Comparison of ENCODE assay signal across 11 mouse cellular contexts in genomic region chr7:144176234-144176730, GRCm38 (mm10).
DNase-seq lines count a peak whose midpoint lies in the region; ATAC-seq and TF ChIP-seq lines count a peak whose summit lies in the region.
"Had no signal": no experiment of that assay in that cellular context is flagged by ENCODE, and none has a peak within 500 bp of the region (broad histone marks: within the 10 kb centered on the region; RNA-seq: fewer than 3 reads in every experiment).

No protein-coding gene starts in this region.

- peaks cover 18% of the 10 kb centered on the region for H3K4me1 ChIP-seq in kidney, embryonic 14.5 days (ENCODE audit: control insufficient read depth, insufficient read depth, low read length)
- H3K4me1 ChIP-seq in forebrain, embryonic 12.5 days: peaks cover 15% of the 10 kb centered on the region
- H3K4me1 ChIP-seq in hindbrain, embryonic 15.5 days (replicated peaks): peaks cover 40% of the 10 kb centered on the region
- peaks cover 16% of the 10 kb centered on the region for H3K4me1 ChIP-seq in neural tube, embryonic 12.5 days

- no peak overlapping the region for H3K4me3 ChIP-seq in kidney, embryonic 14.5 days (ENCODE audit: low read length)
- H3K4me3 ChIP-seq in forebrain, embryonic 12.5 days (replicated peaks): peak overlapping the region; percentile 39
- peak overlapping the region; percentile 45 for H3K4me3 ChIP-seq in hindbrain, embryonic 15.5 days
- H3K4me3 ChIP-seq in neural tube, embryonic 12.5 days: peak overlapping the region; percentile 33
- no peak overlapping the region for H3K4me3 ChIP-seq in gastrocnemius, adult 2 months
- H3K4me3 ChIP-seq: myocyte had no signal

- no peak overlapping the region for H3K9ac ChIP-seq in kidney, embryonic 14.5 days (ENCODE audit: low read depth, low read length)
- peak overlapping the region; percentile 44; the same call in 1 of the 2 replicates for H3K9ac ChIP-seq in forebrain, embryonic 12.5 days
- peak overlapping the region; percentile 60 for H3K9ac ChIP-seq in hindbrain, embryonic 15.5 days
- no peak overlapping the region for H3K9ac ChIP-seq in neural tube, embryonic 12.5 days

- no peak for DNase-seq in kidney, adult 8-10 months
- DNase-seq in gastrocnemius, adult 2 months: no peak
- DNase-seq in frontal cortex, postnatal 10 days (ENCODE audit: low spot score in 2 of 2): no peak
- DNase-seq: lung, postnatal 10 days; thymus, adult 18-20 months had no signal

- H3K4me2 ChIP-seq in kidney, embryonic 14.5 days (replicated peaks; ENCODE audit: low read depth, low read length): peak overlapping the region; percentile 43; the same call in 1 of the 2 replicates
- peak overlapping the region; percentile 63 for H3K4me2 ChIP-seq in forebrain, embryonic 12.5 days
- peak overlapping the region; percentile 64 for H3K4me2 ChIP-seq in hindbrain, embryonic 15.5 days
- H3K4me2 ChIP-seq in neural tube, embryonic 12.5 days (replicated peaks): peak overlapping the region; percentile 73

- no peaks in the 10 kb centered on the region for H3K36me3 ChIP-seq in kidney, embryonic 14.5 days (ENCODE audit: control insufficient read depth, insufficient read depth, low read length)
- H3K36me3 ChIP-seq in forebrain, embryonic 12.5 days (replicated peaks): no peaks in the 10 kb centered on the region
- H3K36me3 ChIP-seq in hindbrain, embryonic 15.5 days: no peaks in the 10 kb centered on the region
- no peaks in the 10 kb centered on the region for H3K36me3 ChIP-seq in neural tube, embryonic 12.5 days

- no peak for ATAC-seq in kidney, embryonic 14.5 days (ENCODE audit: low FRiP score, low TSS enrichment)
- ATAC-seq in forebrain, embryonic 12.5 days (ENCODE audit: low FRiP score): no peak
- ATAC-seq in hindbrain, embryonic 15.5 days (ENCODE audit: low FRiP score, low read depth): no peak
- ATAC-seq in neural tube, embryonic 12.5 days (ENCODE audit: low FRiP score, low read depth): no peak
- ATAC-seq: intestine, embryonic 16.5 days had no signal

- 36% methylated on average over 3 of the region's 3 CpGs for WGBS in kidney, embryonic 14.5 days
- WGBS in forebrain, embryonic 12.5 days: 86% methylated on average over 3 of the region's 3 CpGs
- WGBS in hindbrain, embryonic 15.5 days: 62% methylated on average over 3 of the region's 3 CpGs
- 76% methylated on average over 3 of the region's 3 CpGs for WGBS in neural tube, embryonic 12.5 days

- no peak overlapping the region for H3K27ac ChIP-seq in kidney, embryonic 14.5 days (ENCODE audit: low read depth, low read length)
- no peak overlapping the region for H3K27ac ChIP-seq in forebrain, embryonic 12.5 days
- H3K27ac ChIP-seq in hindbrain, embryonic 15.5 days (replicated peaks): peak overlapping the region; percentile 84
- no peak overlapping the region for H3K27ac ChIP-seq in neural tube, embryonic 12.5 days
- no peak overlapping the region for H3K27ac ChIP-seq in gastrocnemius, adult 2 months

- intact Hi-C loops in gastrocnemius, adult 2 months (cut with DNase I): no loop called here

- no peaks in the 10 kb centered on the region for H3K9me3 ChIP-seq in kidney, embryonic 14.5 days (ENCODE audit: control insufficient read depth, low read length)
- no peaks in the 10 kb centered on the region for H3K9me3 ChIP-seq in forebrain, embryonic 12.5 days
- H3K9me3 ChIP-seq in hindbrain, embryonic 15.5 days: no peaks in the 10 kb centered on the region
- no peaks in the 10 kb centered on the region for H3K9me3 ChIP-seq in neural tube, embryonic 12.5 days

- peaks cover 23% of the 10 kb centered on the region for H3K27me3 ChIP-seq in kidney, embryonic 14.5 days (ENCODE audit: control insufficient read depth, insufficient read depth, low read length)
- peaks cover 56% of the 10 kb centered on the region for H3K27me3 ChIP-seq in forebrain, embryonic 12.5 days
- no peaks in the 10 kb centered on the region for H3K27me3 ChIP-seq in hindbrain, embryonic 15.5 days
- peaks cover 9% of the 10 kb centered on the region for H3K27me3 ChIP-seq in neural tube, embryonic 12.5 days (replicated peaks)

- TF ChIP-seq CTCF in gastrocnemius, adult 2 months (IDR thresholded peaks at IDR 0.05): no peak

Comparison
In these comparisons a context has a peak if more than half of its experiments do, and no peak if none do; other contexts are left out.
1. H3K4me3 ChIP-seq: peak in forebrain, embryonic 12.5 days (single experiment), hindbrain, embryonic 15.5 days (single experiment) and neural tube, embryonic 12.5 days (single experiment); none in kidney, embryonic 14.5 days (single experiment) and gastrocnemius, adult 2 months (single experiment).
2. H3K9ac ChIP-seq: peak in forebrain, embryonic 12.5 days (single experiment) and hindbrain, embryonic 15.5 days (single experiment); none in kidney, embryonic 14.5 days (single experiment) and neural tube, embryonic 12.5 days (single experiment).
3. Peak in every context shown above with its lines, with median percentiles within 50 percentile points of each other: H3K4me2 ChIP-seq.